Mouse (Mus musculus) C2C12 (cell line): Measurements from ENCODE around the gene Baiap2l1.

Experiments used
- CEBPB ChIP-seq: IDR thresholded peaks from one replicate; pipeline ENCODE4 v1.6.1; 2011; ENCODE audit warnings: low read depth, mild to moderate bottlenecking, control low read depth, moderate library complexity
- CTCF ChIP-seq: IDR thresholded peaks from one replicate; pipeline ENCODE4 v1.5.1; 2011; ENCODE audit not compliant: control insufficient read depth, insufficient read depth, insufficient read length
- FOSL1 ChIP-seq: IDR thresholded peaks from one replicate; pipeline ENCODE4 v1.8.0; 2011; ENCODE audit warnings: mild to moderate bottlenecking, low read length; ENCODE audit not compliant: poor library complexity, insufficient read depth, severe bottlenecking
- MAX ChIP-seq: IDR thresholded peaks from one replicate; pipeline ENCODE4 v1.6.1; 2011; ENCODE audit warnings: mild to moderate bottlenecking, control low read depth
- MYOD1 ChIP-seq: IDR thresholded peaks from one replicate; pipeline ENCODE4 v1.6.1; 2011; ENCODE audit warnings: low read depth; ENCODE audit not compliant: control insufficient read depth, insufficient read length
- MYOG ChIP-seq: IDR thresholded peaks from one replicate; pipeline ENCODE4 v1.6.1; 2011; ENCODE audit not compliant: control insufficient read depth, insufficient read length; ENCODE audit errors: extremely low read depth
- USF1 ChIP-seq: IDR thresholded peaks from one replicate; pipeline ENCODE4 v1.6.1; 2011; ENCODE audit warnings: low read depth, mild to moderate bottlenecking, control low read depth, moderate library complexity

DNA sequence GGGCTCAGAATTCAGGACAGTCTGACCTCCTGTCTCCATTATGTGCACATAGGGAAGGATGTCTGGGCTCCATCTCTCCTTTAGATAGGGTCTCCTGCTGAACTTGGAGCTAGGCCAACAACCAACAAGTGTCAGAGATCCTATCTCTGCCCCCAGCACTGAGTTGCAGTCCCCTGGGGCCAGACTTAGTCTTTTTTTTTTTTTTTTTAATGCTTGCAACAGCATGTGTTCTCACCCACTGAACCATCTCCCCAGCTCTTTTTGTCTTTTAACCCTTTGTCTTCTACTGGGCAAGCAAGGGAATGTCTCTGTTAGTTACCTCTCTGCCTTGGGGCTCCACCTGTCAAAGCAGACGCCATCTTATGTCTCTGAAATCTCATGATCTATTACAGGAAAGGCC is 118.9 kb downstream of the Baiap2l1 start:
- TF ChIP-seq CTCF, result no peak
- no peak for TF ChIP-seq USF1
- no peak for TF ChIP-seq MAX
- TF ChIP-seq MYOG, result no peak
- TF ChIP-seq FOSL1, result no peak
- no peak for TF ChIP-seq CEBPB
- no peak for TF ChIP-seq MYOD1
